Mouse (Mus musculus) A20 (cell line): ENCODE measurements at regions not wholly inside any gene's neighbourhood (a gene's known extent, or its start where the extent isn't known, plus 50 kb on each side); places are given as distances from the start of the nearest gene placed in this dataset.

Source experiments
- DNase-seq: peaks from one replicate; pipeline ENCODE4 v3.0.0-alpha.2; 2011; ENCODE audit warnings: low read depth, low spot score

GRCm38 (mm10) chr4:50291397-50291945 lies 445.9 kb upstream of the Grin3a start:
- DNase-seq, result no peak

DNA sequence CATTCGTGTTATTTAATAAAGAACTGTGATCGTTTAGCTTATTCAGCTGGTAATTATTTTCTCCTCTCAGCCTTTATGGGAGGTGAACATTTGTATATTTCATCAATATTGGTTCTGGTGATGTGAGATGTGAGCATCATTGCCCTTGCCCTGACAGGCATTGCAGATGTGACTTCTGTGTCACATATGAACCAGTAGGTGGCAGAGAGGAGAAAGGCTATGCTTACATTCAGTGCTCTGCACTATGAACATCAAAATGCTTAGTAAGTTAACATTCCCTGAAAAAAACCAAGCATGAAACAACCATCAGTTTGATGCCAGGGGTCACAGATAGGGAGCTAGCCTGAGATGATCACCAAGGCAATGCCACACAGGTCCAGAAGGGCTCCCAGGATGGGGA lies 441.1 kb upstream of the Grin3a start:
- DNase-seq, result peak; percentile 18

GRCm38 (mm10) chr4:50259012-50259601 lies 413.6 kb upstream of the Grin3a start:
- DNase-seq, result no peak

DNA sequence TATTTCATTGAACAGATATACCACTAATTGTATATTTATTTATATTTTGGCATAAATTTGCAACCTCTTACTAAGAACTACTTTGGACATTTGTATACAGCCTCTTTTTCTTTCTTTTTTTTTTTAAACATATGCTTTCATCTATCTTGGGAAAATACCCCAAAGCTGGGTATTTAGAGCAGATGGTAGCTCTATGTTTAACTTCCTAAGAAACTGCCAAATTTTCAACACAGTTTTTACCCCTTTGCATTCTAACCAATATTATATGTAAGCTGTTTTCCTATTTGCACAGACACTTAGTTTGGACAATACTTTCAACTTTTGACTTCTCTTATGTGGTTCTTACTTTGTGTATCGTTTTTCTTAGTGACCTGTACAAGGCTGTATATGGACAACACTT lies 396.5 kb upstream of the Grin3a start:
- DNase-seq, result no peak

DNA sequence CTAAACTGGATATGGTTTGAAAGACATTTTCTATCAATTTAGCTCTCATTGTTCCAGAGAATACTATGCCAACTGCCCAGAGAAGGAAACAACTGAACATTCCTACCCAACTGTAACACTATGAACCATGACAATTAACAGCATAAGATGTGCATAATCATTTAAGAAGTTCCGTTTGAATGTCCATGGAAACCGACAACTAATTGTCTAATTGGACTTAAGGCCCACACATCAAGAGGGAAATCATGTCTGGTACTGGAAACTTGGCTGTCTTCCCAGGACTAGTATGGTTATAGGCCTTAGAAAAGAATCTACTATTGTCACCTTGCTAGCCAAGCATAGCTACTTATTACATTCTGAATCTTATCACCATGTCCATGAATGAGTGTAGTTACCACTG lies 395.4 kb upstream of the Grin3a start:
- DNase-seq, result no peak

DNA sequence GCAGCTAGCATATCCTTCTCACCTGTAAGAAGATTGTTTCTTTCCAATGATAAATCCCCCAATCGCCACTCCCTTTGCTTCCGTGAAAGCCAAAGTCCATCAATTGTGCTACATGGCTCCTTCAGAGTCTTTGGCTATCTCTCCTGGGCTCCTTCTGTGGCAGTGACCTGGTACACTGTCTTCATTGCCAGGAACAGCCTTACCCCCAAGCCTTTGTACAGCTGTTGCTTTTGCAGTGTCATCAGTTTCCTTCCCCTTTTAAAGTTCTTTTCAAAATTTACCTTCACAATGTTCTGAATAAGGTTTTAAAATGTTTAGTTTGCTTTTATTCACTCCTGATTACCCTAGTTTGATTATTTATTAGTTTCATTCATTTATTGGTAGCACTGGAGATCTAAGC lies 393.8 kb upstream of the Grin3a start:
- DNase-seq, result no peak

- no peak for DNase-seq
Observed at GRCm38 (mm10) chr4:50235476-50235875, 389.9 kb upstream of the Grin3a start.

- peak; percentile 30 for DNase-seq
Observed at GRCm38 (mm10) chr4:50203348-50203747, 357.8 kb upstream of the Grin3a start.

GRCm38 (mm10) chr4:50177196-50177595 lies 331.7 kb upstream of the Grin3a start:
- no peak for DNase-seq

DNA sequence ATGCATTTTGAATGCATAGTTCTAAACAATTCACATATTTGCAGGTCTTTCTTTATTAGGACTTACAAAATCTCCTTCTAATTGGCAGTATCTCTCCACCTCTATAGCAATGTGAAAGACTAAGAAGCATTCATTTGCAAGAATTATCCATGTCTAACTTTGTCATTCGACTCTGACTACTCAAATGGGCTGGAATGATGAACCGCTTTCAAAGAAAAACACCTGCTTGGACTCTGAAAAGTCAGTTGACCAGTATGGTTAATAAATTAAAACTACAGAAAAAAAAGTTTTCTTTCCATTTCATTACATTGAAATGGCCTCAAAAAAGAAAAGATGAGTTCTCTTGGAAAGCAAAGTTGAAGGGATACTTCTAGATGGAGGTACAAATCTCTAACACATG lies 331.1 kb upstream of the Grin3a start:
- DNase-seq, result no peak

DNA sequence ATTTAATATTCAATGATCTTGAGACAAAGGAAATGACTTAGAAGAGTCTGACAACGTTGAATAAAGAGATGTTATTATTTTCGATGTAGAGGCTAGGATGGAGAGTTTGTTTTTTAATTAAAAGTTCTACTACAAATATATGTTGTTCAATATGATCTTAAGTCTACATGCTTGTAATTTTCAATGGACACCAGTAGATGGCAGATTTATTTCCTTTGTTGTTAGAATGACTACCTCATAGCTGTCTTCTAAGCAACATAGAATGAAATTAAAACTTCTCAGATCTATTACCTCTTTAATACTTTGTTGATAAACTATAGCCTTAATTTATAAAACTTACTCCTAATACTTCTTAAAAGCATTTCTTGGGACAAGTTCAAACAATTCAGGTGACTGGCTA lies 315.3 kb upstream of the Grin3a start:
- DNase-seq, result peak; percentile 34

DNA sequence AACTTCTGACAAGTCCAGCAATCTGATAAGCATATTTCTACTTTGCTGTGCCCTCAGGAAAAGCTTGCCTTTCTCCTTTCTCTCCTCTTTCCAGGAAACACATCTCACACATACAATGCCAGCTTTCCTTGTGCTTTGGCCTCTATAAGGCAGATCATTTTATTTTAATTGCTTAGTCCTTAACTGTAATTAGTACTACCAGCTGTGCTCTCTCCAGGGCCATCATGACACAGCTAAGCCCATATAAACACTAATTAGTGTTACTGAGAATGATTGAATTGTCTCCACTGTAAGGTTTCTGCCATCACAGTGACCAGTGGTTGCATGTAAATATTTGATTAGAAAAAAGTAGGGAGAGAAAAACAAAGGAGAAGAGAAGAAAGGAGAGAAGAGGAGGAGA lies 300.4 kb upstream of the Grin3a start:
- no peak for DNase-seq

GRCm38 (mm10) chr4:50130262-50130661 lies 284.7 kb upstream of the Grin3a start:
- DNase-seq, result no peak

- no peak for DNase-seq
Observed at GRCm38 (mm10) chr4:50106557-50106956, 261.0 kb upstream of the Grin3a start.

GRCm38 (mm10) chr4:50087860-50088259 lies 242.3 kb upstream of the Grin3a start:
- DNase-seq, result no peak

GRCm38 (mm10) chr4:50086676-50087075 lies 241.1 kb upstream of the Grin3a start:
- no peak for DNase-seq

GRCm38 (mm10) chr4:50055519-50055918 lies 210.0 kb upstream of the Grin3a start:
- DNase-seq, result no peak

- DNase-seq, result no peak
Observed at GRCm38 (mm10) chr4:50041476-50041875, 195.9 kb upstream of the Grin3a start.

GRCm38 (mm10) chr4:50036079-50036478 lies 190.5 kb upstream of the Grin3a start:
- DNase-seq, result peak; percentile 4

DNA sequence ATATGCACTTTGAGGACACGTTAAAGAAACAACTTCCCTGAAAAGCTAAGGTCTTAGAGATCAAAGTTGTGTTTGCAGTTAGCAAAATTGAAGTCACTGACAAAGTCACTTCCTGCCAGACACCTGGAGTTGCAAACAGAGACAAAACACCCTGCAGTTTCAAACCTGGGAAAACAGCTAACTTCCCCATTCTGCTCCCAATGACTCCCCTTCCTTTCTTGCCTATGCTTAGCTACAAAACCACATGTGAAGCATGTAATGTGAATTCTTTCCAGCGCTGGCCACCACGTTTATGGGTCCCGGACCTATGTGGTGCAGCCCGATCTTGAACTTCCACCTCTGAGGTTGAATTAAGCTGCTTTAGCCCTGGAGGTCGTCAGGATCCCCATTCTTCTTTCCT lies 179.8 kb upstream of the Grin3a start:
- no peak for DNase-seq
